Mouse (Mus musculus): Measurements from ENCODE around the gene Pes1.
A peak's percentile ranks its signal among the peaks of the same experiment; 100 is the strongest.

Gene Pes1

GRCm38 (mm10) chr11:3964416-3965172 lies 819 bp downstream of the Pes1 start:
- no peak for DNase-seq

DNA sequence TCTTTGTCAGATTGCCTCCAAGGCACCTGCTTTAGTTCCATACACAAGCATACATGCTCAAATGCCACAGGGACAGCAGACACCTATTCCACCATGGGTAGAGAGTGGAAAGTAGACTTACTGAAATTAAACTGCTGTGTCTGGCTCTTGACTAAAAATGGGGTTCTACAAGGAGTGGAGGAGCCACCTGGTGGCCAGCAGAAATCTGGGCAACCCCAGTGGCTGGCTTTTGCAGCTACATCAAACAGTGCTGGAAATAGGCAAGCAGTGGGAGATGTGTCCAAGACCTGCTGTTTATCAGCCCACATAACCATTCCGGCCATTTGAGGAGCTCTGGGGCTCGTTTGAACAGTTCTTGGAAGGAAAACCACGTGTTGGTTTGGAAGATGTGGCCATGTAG lies 6.1 kb downstream of the Pes1 start:
- no peak for DNase-seq

DNA sequence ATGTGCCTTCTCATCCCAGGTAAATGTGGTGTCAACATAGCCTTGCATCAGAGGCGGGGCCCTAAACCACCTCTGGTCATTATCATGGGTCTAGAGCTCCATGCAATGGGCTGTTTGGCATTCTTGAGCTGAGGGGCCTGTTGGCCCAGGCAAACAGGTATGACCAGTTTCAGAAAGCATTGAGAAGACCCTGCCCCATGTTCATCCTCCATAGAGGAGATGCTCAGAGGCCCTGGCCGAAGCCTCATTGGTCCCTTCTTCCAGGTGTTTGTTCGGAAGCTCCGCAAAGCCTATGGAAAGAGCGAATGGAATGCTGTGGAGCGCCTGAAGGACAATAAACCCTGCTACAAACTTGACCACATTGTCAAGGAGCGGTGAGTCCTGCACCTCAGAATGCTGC lies 6.6 kb downstream of the Pes1 start:
- no peak for DNase-seq

DNA sequence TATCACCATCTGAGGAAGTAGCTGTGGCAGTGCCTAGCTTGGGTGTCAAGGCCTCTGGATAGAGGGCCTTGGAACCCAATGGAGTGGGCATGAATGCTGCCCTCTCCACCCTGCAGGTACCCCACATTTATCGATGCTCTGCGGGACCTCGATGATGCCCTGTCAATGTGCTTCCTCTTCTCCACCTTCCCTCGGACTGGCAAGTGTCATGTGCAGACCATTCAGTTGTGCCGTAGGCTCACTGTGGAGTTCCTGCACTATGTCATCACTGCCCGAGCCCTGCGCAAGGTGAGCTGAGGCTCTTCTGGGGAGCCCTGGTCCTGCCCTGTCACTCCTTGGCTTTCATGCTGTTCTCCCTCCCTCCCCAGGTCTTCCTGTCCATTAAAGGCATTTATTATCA lies 9.3 kb downstream of the Pes1 start:
- DNase-seq, result no peak

GRCm38 (mm10) chr11:3974311-3974710 lies 10.5 kb downstream of the Pes1 start:
- DNase-seq, result no peak

DNA sequence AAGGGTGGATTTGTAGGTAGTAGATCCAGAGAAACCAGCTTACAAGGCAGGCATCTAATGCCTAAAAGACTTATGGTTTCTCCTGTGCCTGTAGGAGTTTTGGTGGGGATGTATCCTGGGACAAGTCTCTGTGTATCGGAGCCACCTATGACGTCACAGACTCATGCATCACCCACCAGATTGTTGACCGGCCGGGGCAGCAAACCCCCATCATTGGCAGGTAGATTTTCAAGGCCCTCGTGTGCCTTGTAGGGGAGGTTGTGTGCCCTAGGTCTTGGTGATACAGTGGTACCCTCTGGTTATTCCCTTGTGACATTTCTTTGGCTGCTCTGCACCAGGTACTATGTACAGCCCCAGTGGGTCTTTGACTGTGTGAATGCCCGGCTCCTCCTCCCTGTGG lies 12.9 kb downstream of the Pes1 start, which contains the start of gene 4930556J24Rik:
Gene 4930556J24Rik, minus strand, starts transcription at position 101 of the 400 bp plus-strand sequence.
- no peak for DNase-seq

DNA sequence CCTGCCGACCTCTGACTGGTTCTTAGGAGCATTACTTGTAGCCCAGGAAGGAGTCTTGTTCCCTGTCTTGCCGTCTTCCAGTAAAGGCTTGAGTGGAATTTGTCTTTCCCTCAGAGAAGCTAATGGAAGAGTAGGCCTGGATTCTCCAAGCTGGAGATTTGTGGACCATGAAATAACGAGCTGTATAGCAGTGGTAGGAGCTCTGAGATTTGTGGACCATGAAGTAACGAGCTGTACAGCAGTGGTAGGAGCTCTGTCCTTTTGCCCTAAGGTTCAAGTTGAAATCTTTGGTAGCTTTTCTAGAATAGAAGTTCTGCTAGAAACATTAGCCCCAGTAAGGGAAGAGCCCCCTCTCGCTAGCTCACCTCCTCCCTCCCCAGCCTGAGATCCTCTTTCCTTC lies 14.6 kb downstream of the Pes1 start:
- no peak for DNase-seq

- no peak for DNase-seq
Observed at GRCm38 (mm10) chr11:3981536-3981935, 17.8 kb downstream of the Pes1 start.

DNA sequence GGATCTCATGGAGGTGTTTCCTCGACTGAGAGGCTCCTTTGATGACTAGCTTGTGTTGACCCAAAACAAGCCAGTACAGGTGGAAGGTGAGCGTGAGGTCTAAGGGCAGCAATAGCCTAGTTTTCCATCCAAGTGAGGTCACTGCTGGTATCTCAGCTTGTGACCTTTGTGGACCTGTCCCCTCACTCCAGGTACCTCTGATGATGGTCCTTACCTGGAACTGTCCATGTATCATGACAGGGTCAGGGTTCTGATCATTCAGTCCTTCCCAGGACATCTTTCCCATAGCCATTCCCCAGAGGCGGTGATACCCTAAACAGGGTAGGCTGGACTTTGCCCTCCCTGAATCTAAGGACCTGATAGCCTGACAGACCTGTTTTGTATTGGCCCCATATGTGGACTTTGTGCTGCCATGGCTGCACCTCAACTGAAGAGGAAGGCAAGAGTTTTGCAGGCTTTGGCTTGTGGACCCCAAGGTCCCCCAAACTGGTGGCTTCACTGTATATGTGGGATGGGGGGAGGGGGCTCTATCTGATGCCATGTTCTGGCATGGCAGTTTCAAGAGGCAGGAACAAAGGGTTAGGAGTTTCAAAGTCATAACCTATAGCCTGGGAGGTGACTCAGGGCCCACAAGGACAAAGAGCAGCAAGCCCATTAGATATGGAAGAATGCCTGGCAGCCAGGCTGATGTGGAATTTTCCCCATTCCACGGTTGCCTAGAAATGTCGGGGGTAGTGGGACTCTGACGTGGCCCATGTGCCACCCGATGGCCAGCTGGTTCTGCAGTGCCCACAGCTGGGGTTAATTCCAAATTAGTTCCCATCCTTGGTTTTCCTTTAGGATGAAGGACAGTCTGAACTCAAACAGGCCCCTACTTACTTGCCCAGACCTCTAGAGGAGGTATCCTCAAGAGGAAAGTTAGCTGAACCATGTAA lies 18.8 kb downstream of the Pes1 start:
- no peak for DNase-seq

- peak; percentile 6 for DNase-seq
Observed at GRCm38 (mm10) chr11:3983291-3983862, 19.6 kb downstream of the Pes1 start, which contains the start of gene Gal3st1. Gene Gal3st1, plus strand, starts transcription at chr11:3983636.

DNA sequence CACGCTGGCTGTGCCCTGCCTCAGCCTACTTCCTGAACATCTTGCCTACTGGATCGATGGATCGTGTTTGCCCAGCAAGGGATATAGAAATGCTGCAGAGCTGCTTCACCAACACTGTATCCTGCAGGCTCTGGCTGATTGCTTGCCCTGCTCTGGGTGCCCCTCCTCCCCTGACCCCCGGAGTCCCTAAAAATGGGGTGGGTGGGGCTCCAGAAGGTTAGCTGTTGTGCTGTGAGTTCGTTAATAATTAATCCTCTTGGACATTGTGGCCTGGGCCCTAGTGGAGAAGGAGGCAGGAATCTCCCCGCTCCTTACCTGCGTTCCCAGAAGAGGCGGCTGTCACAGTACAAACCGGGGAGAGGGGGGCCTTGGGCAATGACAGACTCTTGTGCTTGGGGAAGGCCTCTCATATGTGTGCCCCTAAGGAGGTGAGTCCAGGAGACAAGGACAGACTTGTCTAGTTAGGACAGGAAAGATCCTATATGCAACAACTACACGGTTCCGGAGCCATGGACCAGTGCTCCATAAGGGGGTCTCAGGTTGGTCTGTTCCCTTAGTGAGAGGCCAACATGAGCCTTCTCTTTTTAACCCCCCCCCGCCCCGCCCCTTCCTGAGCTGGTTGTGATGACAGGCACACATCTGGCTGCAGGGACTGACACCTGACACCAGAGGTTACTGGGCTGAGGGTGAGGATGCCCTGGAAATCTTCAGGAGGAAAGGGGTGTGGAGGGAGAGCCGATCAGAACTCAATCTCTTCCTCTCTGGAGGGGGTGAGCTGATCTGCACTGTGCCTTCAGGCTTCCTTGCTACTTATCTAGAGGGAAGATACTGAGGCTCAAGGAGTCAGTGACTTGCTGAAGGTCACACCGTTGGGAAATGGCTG lies 20.3 kb downstream of the Pes1 start:
- no peak for DNase-seq

- no peak for DNase-seq
Observed at GRCm38 (mm10) chr11:3989748-3990147, 26.0 kb downstream of the Pes1 start.

DNA sequence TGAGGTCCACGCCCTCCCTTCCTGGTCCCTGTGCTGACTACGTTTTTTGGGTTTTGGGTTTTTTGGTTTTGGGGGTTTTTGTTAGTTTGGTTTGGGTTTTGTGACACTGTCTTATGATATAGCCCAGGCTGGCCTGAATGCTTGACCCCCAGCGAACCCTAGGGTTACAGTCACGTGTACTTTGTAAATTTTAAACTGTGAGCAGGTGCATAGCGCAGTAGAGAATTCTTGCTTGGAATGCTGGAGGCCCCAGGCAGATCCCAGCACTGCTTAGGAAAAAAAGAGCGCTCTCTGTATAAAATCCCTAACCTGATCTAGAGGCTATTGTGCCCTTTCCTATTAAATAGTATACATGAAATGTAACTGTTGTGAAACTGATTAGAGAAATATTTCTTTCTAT lies 29.4 kb downstream of the Pes1 start:
- no peak for DNase-seq

DNA sequence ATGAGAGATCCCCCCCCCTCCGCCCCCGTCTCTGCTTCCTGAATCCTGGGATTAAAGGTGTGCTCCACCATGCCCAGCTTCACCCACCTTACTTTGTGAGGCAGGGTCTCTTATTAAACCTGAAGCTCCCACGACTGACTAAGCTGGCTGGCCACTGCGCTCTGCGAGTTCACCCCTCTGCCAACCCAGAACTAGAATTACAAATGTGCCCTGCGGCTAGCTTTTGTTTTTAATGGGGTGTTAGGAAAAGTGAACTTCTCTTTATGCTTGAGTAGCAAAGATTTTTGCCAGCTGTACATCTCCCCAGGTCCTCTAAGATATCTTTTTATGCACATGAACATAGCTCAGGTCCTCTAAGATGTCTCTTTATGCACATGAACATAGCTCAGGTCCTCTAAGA lies 30.1 kb downstream of the Pes1 start:
- DNase-seq, result no peak

DNA sequence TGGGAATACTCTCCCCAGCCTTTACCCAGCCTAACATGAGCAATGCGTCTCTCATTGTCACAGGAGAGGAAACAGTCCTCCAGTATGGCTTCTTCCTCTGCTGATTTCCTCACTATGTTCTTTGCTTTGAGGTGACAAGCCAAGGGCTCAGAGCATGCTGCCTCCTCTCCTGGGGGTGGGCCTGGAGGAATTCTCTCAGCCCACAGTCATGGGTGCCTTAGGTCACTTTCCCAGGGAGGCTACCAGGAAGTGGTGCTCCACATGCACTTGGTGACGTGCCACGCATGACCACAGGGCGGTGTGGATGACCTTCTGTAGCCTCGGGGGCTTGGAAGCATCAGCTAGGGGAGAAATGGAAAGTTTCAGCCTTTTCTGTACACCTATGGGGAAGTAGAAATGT lies 31.7 kb downstream of the Pes1 start:
- no peak for DNase-seq

- DNase-seq, result no peak
Observed at GRCm38 (mm10) chr11:3996840-3997239, 33.1 kb downstream of the Pes1 start.

DNA sequence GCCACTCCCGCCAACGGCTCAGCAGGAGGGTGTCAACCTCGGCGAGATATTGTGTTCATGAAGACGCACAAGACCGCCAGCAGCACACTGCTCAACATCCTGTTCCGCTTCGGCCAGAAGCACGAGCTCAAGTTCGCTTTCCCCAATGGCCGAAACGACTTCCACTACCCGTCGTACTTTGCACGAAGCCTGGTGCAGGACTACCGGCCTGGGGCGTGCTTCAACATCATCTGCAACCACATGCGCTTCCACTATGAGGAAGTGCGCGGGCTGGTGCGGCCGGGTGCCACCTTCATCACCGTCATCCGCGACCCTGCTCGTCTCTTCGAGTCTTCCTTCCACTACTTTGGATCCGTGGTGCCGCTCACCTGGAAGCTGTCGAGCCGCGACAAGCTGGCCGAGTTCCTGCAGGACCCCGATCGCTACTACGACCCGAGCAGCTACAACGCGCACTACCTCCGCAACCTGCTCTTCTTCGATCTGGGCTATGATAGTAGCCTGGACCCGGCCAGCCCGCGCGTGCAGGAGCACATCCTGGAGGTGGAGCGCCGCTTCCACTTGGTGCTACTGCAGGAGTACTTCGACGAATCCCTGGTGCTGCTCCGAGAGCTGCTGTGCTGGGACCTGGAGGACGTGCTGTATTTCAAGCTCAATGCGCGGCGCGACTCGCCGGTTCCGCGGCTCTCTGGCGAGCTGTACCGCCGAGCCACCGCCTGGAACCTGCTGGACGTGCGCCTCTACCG lies 34.4 kb downstream of the Pes1 start:
- DNase-seq, result no peak

DNA sequence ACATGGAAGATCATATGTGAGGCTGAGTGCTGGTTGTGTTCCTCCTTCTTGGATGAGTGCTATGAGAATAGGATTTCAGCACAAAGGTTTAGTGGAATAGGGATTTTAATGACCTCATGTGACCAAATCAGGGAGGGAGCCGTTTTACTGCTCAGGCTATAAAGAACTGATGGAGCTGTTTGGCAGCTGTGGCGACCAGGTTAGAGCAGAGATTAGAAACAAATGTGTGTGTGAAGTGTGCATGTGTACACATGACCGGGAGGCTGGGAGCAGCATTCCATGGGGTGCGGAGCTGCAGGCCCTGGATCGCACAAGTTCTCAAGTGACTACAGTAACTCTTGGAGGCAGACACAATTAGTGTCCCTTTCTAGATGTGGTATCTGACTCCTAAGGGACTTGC lies 35.8 kb downstream of the Pes1 start:
- no peak for DNase-seq

GRCm38 (mm10) chr11:4001603-4002002 lies 37.8 kb downstream of the Pes1 start:
- peak; percentile 20 for DNase-seq

DNA sequence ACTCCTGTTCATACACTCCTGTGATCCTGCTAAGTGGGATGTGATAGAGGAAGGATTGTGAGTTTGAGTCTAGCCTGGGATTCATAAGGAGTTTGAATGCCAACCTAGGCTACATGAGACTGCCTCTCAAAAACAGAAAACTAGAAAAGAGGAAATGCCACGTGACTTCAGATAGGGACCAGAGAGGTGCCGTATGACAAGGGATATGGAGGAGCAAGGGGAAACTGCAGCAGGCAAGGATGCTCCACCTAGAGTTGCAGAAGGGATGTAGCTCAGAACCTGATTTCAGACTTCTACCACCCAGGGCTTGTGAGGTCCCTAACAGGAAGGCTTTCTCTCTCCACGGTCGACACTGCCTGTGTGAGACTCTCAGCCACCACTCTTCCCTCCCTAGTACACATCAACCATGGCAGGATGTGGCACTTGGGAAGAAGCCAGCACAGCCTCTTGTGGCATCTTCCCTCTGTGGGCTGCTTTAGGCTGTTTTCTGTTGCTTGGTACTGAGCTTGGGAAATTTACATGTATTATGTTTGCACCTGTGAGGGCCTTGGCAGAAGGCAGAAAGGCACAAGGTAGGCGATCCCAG lies 41.5 kb downstream of the Pes1 start:
- DNase-seq, result no peak

- DNase-seq, result no peak
Observed at GRCm38 (mm10) chr11:4006462-4006861, 42.7 kb downstream of the Pes1 start.
